Mouse (Mus musculus) G1E (cell line): ENCODE measurements around the gene Rbm4. TPM values are rescaled to one million over a fixed set of nuclear protein-coding genes. Genes with fewer than 3 reads are reported as not detected.

Experiments
- ATAC-seq: 2 replicates; pipeline ENCODE4 v1.8.0; 2016; ENCODE audit warnings: mild to moderate bottlenecking; ENCODE audit not compliant: insufficient number of reproducible peaks, poor library complexity, low FRiP score, severe bottlenecking; ENCODE audit errors: extremely low read depth
- DNase-seq: peaks from one replicate; pipeline ENCODE4 v3.0.0; 2012; ENCODE audit warnings: low spot score
- H3K27me3 ChIP-seq: 2 replicates; pipeline ENCODE4 v1.6.1; 2012; ENCODE audit warnings: mild to moderate bottlenecking, low read length, inconsistent platforms; ENCODE audit not compliant: insufficient read depth
- H3K36me3 ChIP-seq: replicated peaks from 2 replicates; pipeline ENCODE3; 2012; ENCODE audit warnings: mild to moderate bottlenecking, inconsistent platforms
- H3K4me1 ChIP-seq: 2 replicates; pipeline ENCODE4 v1.6.1; 2012; ENCODE audit warnings: low read depth, low read length, inconsistent platforms, mixed read lengths; ENCODE audit not compliant: insufficient read depth
- H3K4me3 ChIP-seq: 2 replicates; pipeline ENCODE4 v1.5.1; 2012; ENCODE audit warnings: low read depth, mild to moderate bottlenecking, inconsistent platforms, low read length, moderate library complexity, mixed read lengths
- H3K9me3 ChIP-seq: replicated peaks from 2 replicates; pipeline ENCODE4 v1.6.1; 2012; ENCODE audit warnings: inconsistent platforms
- CTCF ChIP-seq: IDR thresholded peaks from 2 replicates; pipeline ENCODE4 v1.5.1; 2012; ENCODE audit warnings: low read depth, low read length, inconsistent platforms, mixed read lengths
- GATA1 ChIP-seq: IDR thresholded peaks from 2 replicates; pipeline ENCODE4 v1.6.1; 2012; ENCODE audit warnings: borderline replicate concordance, low read length, inconsistent platforms, mixed read lengths
- GATA2 ChIP-seq: IDR thresholded peaks from 2 replicates; pipeline ENCODE4 v1.6.1; 2012; ENCODE audit warnings: low read depth, low read length, inconsistent platforms, borderline replicate concordance
- POLR2AphosphoS5 ChIP-seq: IDR thresholded peaks from 2 replicates; pipeline ENCODE4 v1.6.1; 2012; ENCODE audit warnings: low read depth, low read length, inconsistent platforms; ENCODE audit not compliant: insufficient replicate concordance
- TAL1 ChIP-seq: conservative IDR thresholded peaks from 2 replicates; pipeline ENCODE4 v1.6.1; 2012; ENCODE audit warnings: low read depth, low read length, inconsistent platforms, mixed read lengths
- polyA plus RNA-seq: library from polyadenylated mRNA; stranded (reverse); fragments of >175 nt; gene quantifications from 2 replicates; pipeline ENCODE4 v1.2.3, GENCODE M21; 2012
- total RNA-seq, 2 experiments: library from RNA; stranded (forward) in 1 of 2; stranded (reverse) in 1 of 2; fragments of 200-1000 nt in 1 of 2; fragments of >200 nt in 1 of 2; fragmentation: Nextera tagmentation in 1 of 2; gene quantifications; 2 replicates each; pipeline ENCODE4 v1.2.3; 2014 to 2017

The Rbm4 gene
- total and polyA plus RNA-seq, 3 experiments = 19.9 to 99.5 (median 72.4) TPM

GRCm38 (mm10) chr19:4755565-4756192 is 38.0 kb downstream of the Rbm4 start:
- no peak for TF ChIP-seq TAL1
- TF ChIP-seq CTCF = peak; percentile 75
- ATAC-seq = peak; percentile 46; the same call in 1 of the 2 replicates
- Histone ChIP-seq H3K4me1 (peaks cover 28% of the 10 kb centered on the region), H3K9me3 (no peaks in the 10 kb centered on the region), H3K27me3 (no peaks in the 10 kb centered on the region; the same call in 1 of the 2 replicates), H3K36me3 (peaks cover 31% of the 10 kb centered on the region), H3K4me3 (peak overlapping the region; percentile 75)
- peak; percentile 75 for DNase-seq

GRCm38 (mm10) chr19:4749975-4750374 is 43.7 kb downstream of the Rbm4 start:
- no peaks in the 10 kb centered on the region for H3K9me3 ChIP-seq
- peaks cover 28% of the 10 kb centered on the region for H3K36me3 ChIP-seq
- no peaks in the 10 kb centered on the region for H3K4me1 ChIP-seq
- ATAC-seq = no peak
- DNase-seq = no peak
- TF ChIP-seq GATA2 (no peak), GATA1 (no peak), CTCF (no peak), TAL1 (no peak), POLR2AphosphoS5 (no peak)
- no peak overlapping the region for H3K4me3 ChIP-seq
- H3K27me3 ChIP-seq = no peaks in the 10 kb centered on the region; the same call in 1 of the 2 replicates

GRCm38 (mm10) chr19:4748493-4748892 is 45.2 kb downstream of the Rbm4 start:
- Histone ChIP-seq H3K27me3 (no peaks in the 10 kb centered on the region; the same call in 1 of the 2 replicates), H3K4me3 (no peak overlapping the region), H3K4me1 (no peaks in the 10 kb centered on the region), H3K9me3 (no peaks in the 10 kb centered on the region), H3K36me3 (peaks cover 36% of the 10 kb centered on the region)
- no peak for DNase-seq
- no peak for TF ChIP-seq CTCF
- no peak for TF ChIP-seq TAL1
- no peak for TF ChIP-seq GATA2
- no peak for TF ChIP-seq POLR2AphosphoS5
- TF ChIP-seq GATA1 = no peak
- ATAC-seq = no peak

GRCm38 (mm10) chr19:4747631-4748312 is 45.9 kb downstream of the Rbm4 start:
- Histone ChIP-seq H3K9me3 (no peaks in the 10 kb centered on the region), H3K4me1 (no peaks in the 10 kb centered on the region), H3K4me3 (no peak overlapping the region), H3K36me3 (peaks cover 36% of the 10 kb centered on the region), H3K27me3 (no peaks in the 10 kb centered on the region; the same call in 1 of the 2 replicates)
- ATAC-seq (no peak), DNase-seq (no peak)
- TF ChIP-seq CTCF = no peak
- no peak for TF ChIP-seq GATA2
- no peak for TF ChIP-seq TAL1
- no peak for TF ChIP-seq GATA1
- TF ChIP-seq POLR2AphosphoS5 = no peak

GRCm38 (mm10) chr19:4746611-4747010 is 47.1 kb downstream of the Rbm4 start:
- no peaks in the 10 kb centered on the region; the same call in 1 of the 2 replicates for H3K27me3 ChIP-seq
- H3K4me3 ChIP-seq = no peak overlapping the region
- peaks cover 34% of the 10 kb centered on the region for H3K36me3 ChIP-seq
- TF ChIP-seq TAL1 (no peak), GATA2 (no peak), GATA1 (no peak), CTCF (no peak)
- H3K4me1 ChIP-seq = no peaks in the 10 kb centered on the region
- no peaks in the 10 kb centered on the region for H3K9me3 ChIP-seq
- ATAC-seq (no peak), DNase-seq (no peak)

GRCm38 (mm10) chr19:4745681-4746080 is 48.0 kb downstream of the Rbm4 start:
- TF ChIP-seq CTCF (no peak), TAL1 (no peak), GATA2 (no peak), POLR2AphosphoS5 (no peak), GATA1 (no peak)
- no peak for DNase-seq
- Histone ChIP-seq H3K4me3 (no peak overlapping the region), H3K27me3 (peaks cover 2% of the 10 kb centered on the region; the same call in 1 of the 2 replicates), H3K9me3 (no peaks in the 10 kb centered on the region), H3K4me1 (no peaks in the 10 kb centered on the region), H3K36me3 (peaks cover 34% of the 10 kb centered on the region)
- no peak for ATAC-seq
